12 mouse cellular contexts compared by ENCODE assay signal in the genomic region with DNA sequence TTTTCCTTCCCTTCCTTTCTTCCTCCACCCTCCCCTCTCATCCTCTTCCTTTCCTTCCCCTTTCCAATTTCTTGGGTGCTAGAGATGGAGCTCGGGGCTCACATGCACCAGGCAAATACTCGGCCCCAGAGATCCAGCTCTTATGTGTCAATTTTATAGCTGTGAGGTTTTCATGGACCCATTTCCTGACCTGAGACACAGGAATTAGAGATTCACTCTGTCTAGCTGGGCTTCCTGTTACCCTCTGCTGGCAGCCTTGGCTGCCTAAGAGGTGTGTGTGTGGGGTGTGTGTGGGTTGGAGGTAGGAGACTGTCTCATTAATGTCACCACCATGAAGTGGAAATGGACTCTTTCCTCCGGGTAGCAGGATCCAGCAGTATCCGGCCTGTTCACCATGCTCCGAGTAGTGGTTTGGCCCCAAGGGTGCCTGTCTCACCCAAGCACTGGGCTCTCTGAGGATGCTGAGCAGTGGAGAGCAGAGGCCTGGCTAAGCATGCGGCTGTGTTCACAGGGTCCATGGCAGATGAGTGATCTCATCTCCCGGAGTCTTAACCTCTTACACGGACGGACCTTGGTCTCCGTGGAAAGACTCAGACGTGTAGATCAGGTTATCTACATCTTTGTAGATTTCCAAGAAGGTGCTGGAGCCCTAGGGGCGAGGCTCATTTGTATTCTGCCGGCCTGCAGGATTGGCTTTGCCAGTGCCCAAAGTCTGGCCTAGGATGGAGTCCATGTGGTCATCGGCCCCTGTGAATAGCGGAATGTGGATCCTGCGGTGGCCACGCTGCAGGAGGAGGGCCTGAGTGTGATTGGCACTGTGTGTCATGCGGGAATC.
A peak's percentile ranks its signal among the peaks of the same experiment; 100 is the strongest.
DNase-seq lines count a peak whose midpoint lies in the region.
"Had no signal": no experiment of that assay in that cellular context is flagged by ENCODE, and none has a peak within 500 bp of the region (broad histone marks: within the 10 kb centered on the region; RNA-seq: fewer than 3 reads in every experiment).

No protein-coding gene starts in this region.

- peak; percentile 43 for DNase-seq in cerebellum, adult 8-10 months
- DNase-seq in cerebellum, adult 11 months, result no peak
- DNase-seq in cerebellum, adult 9-10 months, result peak; percentile 55
- DNase-seq in cerebellum, postnatal 25 days, result peak; percentile 41 to 57
- no peak for DNase-seq in lung, postnatal 36 days
- no peak for DNase-seq in urinary bladder, postnatal 10 days (ENCODE audit: low spot score)
- DNase-seq: adrenal gland, adult 8-10 months; adrenal gland, postnatal 36 days; gastrocnemius, postnatal 10 days; heart, adult 18-20 months; heart, postnatal 10 days; heart, postnatal 4 days had no signal

Comparison
In these comparisons a context has a peak if more than half of its experiments do, and no peak if none do; other contexts are left out.
1. DNase-seq: peak in cerebellum, adult 8-10 months (single experiment), cerebellum, adult 9-10 months (single experiment) and cerebellum, postnatal 25 days (2 of 2); none in cerebellum, adult 11 months (single experiment), lung, postnatal 36 days (single experiment) and urinary bladder, postnatal 10 days (single experiment).